Mouse (Mus musculus) spleen, postnatal 4 days (tissue): ENCODE measurements around the gene Abhd14a.

Experiments
- DNase-seq, 2 experiments: peaks; one replicate each; pipeline ENCODE4 v3.0.0; 2022; ENCODE audit warnings: low spot score in 2 of 2

Gene Abhd14a

DNA sequence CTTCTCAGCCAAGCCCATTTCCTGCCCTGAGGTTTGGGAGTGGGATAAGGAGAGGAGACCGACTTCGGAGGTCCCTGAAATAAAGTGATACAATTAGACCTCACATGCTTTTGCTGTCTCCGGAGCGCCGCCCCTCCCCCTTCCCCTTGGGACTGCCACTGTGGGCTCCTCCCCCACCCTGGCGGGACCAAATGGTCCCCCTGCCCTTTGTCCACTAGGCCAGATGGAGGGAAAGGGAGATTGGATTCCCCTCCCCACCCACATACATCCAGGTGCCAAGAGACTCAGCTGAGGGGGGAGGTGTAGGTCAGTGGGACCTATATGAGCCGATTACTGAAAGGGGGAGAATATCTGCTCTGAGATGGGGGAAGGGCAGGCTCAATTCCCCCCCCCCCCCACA lies 5.3 kb upstream of the Abhd14a start:
- peak in 1 of 2 experiments; percentile 68 for DNase-seq

DNA sequence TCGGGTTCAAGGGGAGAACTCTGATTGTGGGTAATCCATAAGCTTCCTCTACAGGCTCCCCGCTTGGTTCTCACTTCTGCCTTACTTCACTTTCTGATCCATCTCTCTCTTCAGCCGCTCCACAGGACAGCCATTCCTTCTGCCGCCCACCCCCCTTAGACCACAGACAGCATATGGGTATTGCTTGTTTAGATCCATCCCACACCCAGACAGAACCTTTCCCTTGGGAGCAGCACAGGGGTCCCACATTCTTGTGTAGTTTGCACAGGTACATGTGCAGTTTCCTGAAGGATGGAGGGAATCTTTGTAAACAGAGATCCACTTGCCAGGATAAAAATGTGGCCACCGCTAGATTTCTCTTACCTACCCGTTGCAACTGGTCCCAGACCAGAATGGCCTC lies 4.9 kb upstream of the Abhd14a start:
- DNase-seq = no peak

- no peak for DNase-seq
These were observed 4.4 kb upstream of the Abhd14a start for GRCm38 (mm10) chr9:106451899-106452298.

DNA sequence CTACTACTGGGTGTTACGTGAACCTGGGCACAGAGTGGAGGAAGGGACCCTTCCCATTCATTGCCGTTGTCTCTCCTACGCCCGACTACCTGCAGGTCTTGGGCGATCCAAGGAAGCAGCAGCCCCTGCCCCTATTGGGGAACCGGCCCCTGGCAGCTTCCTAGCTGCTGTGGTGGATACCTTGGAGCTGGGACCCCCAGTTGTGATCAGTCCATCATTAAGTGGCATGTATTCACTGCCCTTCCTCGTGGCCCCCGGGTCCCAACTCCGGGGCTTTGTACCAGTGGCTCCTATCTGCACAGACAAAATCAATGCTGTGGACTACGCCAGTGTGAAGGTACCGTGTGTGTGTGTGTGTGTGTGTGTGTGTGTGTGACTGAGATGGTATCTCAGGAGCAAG lies 3.8 kb upstream of the Abhd14a start:
- DNase-seq = no peak

DNA sequence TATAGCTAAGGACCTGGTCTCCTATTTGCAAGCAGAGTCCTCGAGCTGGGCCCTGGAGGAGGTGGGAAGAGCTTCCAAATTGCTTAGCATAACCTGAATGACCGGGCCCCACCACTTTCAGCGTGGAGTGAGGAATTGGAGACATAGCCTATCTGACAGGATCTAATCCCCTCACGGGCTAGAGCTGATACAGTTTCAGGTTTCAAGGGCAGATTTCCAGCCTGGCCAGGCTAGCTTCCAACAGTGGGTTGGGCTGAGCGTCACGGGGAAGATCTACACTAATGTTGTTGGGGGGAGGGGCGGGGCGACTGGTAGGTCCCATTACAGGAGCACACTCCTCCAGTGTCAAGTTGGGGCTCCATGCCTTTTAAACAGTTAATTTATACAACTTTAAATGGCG lies 3.2 kb upstream of the Abhd14a start:
- DNase-seq = no peak

DNA sequence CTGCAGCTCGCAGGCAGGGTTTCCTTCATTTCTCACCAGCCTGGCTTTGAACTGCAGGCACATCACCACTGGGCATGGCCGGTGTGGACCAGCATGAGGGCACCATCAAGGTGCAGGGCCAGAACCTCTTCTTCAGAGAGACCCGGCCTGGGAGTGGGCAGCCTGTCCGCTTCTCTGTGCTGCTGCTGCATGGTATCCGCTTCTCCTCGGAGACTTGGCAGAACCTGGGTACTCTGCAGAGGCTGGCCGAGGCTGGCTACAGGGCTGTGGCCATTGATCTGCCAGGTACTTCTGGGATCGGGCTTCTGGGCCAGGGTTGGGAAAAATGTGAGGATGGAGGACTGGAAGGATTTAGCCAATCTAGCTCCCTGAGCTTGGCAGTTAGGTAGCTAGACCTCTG lies 2.5 kb upstream of the Abhd14a start:
- no peak for DNase-seq

GRCm38 (mm10) chr9:106448498-106449031 lies 1.1 kb upstream of the Abhd14a start:
- peak in 1 of 2 experiments; percentile 52 for DNase-seq

DNA sequence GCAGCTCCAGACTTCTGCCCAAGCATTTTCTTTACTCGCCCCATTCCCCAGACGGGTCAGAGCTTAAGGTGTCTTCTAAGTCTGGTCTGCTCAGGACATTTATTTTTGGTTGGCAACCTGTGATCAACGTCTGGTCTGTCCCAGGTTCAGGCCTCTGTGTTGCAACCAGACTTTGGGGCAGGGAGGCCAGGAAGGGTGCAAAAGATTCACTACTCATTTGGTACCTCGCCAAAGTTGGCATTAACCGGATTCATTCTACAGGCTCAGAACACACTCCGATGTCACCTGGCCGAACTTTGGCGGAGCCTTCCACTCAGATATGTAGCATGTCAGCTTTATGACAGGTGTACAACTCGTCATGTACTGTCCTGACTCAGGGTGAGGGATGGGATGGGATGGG lies 473 bp upstream of the Abhd14a start:
- no peak for DNase-seq

DNA sequence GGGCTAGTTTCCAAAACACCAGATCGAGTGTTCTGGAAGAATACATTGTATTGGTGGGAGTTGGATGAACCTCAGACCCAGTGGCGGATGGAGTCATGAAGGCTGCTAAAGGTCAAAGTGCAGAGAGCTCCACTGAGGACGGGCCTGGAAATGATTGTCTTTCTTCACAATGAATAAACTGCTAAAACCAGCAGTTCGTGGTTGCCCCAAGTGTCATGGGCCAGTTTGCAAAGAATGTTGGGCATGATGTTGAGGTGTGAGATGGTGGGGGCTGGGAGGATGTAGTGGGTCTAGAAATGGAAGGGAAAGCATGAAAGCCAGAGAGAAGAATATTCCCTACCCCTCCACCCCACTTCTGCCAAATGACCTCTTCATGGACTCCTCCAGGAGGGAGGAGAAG lies 2.6 kb downstream of the Abhd14a start:
- no peak for DNase-seq

GRCm38 (mm10) chr9:106442680-106443079 lies 4.8 kb downstream of the Abhd14a start:
- DNase-seq = no peak

- DNase-seq = no peak
These were observed 10.9 kb downstream of the Abhd14a start for GRCm38 (mm10) chr9:106436566-106436965.

GRCm38 (mm10) chr9:106433389-106433788 lies 14.1 kb downstream of the Abhd14a start:
- DNase-seq = no peak

DNA sequence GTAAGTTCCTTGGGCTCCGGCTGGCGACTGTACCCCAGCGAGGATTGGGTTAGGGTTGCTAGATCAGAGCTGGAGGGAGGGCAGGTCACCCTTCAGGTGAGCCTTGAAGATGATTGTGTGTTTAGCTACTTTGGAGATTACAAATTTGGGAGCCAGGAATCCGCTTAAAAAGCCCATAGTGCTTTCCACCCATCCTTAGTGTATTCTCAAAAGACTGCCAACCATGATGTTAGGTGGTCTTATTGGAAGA lies 17.5 kb downstream of the Abhd14a start:
- DNase-seq = no peak

DNA sequence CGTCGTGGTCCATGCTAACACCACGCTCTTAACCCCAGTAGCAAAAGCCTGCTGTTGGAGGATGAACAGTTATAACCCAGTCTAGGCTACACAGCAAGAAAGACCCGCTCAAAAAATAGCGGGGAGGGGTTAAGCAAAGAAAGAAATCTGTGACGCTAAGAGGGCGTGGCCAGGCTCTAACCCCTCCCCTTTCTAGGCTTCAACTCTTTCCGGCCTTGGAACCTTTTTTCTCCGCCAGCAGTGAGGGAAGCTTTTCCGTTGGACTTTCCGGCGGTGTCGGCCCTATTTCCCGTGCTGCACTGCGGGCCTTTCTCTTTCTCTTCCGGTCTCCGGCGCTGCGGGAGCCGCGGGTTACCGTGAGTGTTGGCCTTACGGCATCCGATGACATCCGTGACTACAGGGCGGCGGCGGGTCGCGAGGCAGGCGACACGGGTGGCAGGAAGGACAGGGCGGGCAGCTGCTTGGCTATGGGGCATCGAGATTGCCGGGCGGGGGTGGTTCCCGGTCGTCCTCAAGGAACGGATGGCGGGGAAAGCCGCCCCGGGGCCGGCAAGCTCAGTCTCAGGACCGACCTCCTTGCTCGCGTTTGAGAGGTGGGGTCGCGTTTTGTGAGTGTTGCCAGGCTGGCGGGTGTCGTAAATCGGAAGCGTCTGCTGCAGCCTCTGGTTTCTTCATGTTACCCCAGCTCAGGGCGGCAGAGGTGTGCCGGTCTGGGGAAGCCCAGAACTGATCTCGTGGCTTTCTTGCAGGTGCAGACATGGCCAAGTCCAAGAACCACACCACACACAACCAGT lies 18.1 kb downstream of the Abhd14a start, which contains the start of gene Rpl29:
Gene Rpl29, plus strand, starts transcription at position 234 of the 794 bp plus-strand sequence.
- peak; percentile 92 to 95 for DNase-seq

DNA sequence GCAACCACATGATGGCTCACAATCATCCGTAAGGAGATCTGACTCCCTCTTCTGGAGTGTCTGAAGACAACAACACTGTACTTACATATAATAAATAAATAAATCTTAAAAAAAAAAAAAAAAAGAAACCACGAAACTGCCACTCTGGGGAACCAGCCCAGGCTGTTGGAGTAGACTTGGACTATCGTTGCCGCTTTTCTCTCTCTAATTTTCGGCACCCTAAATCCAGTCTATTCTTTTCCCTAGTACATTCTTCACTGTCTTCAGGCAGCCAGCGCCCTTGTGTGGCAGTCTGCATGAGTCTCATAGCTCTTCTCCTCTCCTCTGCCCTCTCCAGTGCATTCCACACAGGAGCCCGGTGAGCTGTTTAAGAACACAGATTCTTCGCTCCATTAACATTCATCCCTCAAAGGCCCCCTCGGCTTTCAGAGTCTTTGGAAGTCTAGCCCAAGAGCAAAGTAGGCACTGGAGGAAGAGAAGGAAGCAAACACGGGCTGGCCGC lies 18.7 kb downstream of the Abhd14a start:
- no peak for DNase-seq

- DNase-seq = peak; percentile 81 to 91
These were observed 25.7 kb downstream of the Abhd14a start for GRCm38 (mm10) chr9:106421865-106422160.

- no peak for DNase-seq
These were observed 26.2 kb downstream of the Abhd14a start for GRCm38 (mm10) chr9:106421033-106421864.

DNA sequence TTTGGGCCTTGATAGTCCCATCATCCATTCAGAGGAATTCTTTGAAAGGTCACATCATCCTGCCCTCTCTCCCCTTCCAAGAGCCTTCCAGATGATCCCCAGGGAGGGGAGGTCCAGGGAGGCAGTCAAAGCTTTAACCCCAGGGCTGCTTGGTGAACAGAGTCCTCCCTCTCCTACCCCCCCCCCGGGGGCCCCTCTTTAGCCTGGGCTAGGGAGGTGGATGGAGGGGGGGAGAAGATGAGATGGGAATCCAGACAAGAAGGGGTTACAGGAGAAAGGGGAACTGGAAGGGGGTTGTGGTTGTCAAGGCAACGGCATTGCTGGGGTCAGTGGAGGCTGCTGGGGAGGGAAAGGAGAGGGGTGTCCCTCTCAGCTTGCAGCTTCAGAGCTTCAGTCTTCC lies 26.9 kb downstream of the Abhd14a start:
- DNase-seq = no peak

DNA sequence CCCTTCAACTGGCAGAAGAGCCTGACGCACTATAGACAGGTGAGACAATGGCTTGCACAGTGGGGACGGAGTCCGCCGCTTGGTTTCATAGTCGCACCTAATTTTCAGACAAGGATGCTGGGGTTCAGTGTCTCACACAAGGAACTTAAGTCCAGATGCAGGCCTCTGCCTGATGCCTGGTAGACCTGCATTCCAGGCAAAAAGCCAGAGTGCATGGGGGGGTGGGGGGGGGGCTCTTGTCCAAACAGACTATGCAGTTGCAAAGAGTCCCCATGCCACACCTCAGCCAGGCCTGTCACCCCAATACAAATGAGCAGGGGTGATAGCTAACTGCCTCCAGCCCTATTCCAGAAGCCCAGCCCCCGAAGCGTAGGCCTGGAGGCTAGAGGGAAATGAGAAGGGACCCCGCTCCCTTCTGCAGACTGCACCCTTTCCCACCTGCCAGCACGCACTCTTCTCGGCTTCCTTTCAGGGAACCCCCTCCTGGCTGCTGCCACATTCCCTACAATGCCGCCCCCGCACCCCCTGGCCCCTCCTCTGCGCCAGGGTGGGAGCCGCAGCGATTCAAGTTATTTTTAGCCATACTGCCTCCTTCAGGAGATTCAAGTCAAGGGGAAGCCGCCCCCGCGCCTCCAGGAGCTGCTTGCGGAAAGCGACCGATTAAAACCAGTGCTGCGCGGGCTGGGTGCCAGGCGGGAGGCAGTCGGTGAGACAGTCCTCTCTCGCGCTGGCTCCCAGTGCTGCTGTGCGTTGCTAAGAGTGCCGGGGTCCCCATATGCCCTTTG lies 29.4 kb downstream of the Abhd14a start:
- DNase-seq = no peak

GRCm38 (mm10) chr9:106416826-106417225 lies 30.7 kb downstream of the Abhd14a start:
- DNase-seq = no peak

DNA sequence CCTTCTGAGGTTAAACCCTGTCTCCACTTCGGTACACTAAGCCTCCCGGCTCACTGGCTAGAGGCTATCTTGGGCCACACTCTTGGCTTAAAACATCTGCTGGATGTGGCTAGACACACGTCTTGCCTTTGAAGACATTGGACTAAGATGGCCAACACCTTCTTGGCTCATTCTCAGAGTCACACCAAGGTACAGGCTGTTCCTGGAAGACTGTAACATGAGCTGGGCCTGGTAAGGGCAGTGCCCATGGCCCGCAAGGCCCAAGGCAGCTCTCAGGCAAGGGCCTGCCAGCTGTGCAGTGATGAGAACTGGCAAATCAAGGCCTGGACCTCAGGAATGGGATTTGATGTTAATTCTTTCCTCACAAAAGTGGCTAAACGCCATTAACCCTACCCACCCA lies 33.9 kb downstream of the Abhd14a start:
- no peak for DNase-seq

DNA sequence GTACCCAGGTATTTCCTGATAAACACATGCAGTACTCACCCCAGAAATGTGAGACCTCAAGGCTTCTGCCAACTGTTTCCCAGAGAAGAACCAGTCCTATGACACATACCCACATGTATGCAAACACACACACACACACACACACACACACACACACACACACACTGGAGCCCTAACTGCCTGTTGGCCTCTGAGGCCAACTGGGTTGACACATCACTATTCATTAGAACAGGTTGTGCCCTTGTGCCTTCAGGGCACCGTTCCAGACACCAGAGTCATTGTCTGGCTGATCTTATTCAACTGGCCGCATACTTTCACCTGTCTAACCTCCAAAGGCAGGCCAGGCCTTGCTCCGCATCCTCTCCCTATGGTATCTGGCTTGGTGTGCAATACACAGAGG lies 35.3 kb downstream of the Abhd14a start:
- DNase-seq = no peak
